Mouse (Mus musculus): ENCODE measurements around the gene C530008M17Rik.

DNA sequence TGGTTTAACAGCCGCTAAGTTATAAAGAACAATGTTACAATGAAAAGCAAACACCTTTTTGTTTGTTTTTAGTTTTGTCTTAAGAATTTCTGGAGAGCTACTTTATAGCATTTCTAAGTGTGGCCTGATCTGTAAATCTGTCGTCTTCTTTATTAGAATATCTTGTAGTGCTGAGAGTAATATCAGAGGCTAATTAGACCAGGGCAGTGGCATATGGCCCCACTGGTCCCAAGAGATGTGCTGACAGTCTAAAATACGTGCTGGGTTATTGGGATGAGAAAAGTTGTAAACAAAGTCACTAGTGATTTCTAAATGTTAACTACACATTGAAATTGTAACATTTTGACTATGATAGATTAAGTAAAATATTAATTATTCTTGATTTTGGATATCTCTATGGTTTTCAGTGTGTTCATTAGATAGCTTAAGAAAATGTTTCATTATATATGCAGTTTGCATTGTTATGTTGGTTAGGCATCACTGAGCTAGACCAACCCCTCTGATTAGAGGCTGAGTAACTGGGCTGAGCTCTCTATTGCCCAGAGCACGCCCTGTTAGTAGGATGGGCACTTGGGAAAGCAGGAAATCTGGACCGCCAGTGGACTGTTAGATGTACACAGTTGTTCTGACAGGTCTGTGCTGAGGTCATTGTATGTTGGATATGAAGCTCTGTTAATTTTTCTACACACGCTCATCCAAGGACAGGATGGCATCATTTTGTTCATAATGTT is 9.9 kb downstream of the C530008M17Rik start:
- TF ChIP-seq POLR2A (IDR thresholded peaks at IDR 0.05; ENCODE audit: borderline replicate concordance, insufficient read depth, low read length) (no peak), CTCF (IDR thresholded peaks at IDR 0.05; ENCODE audit: borderline replicate concordance, insufficient read depth, low read depth, low read length) (no peak)

All from cerebellum, adult 2 months (tissue).